Mouse (Mus musculus) frontal cortex, adult 2 months (tissue): ENCODE measurements around the gene Gm45021. TPM values are rescaled to one million over a fixed set of nuclear protein-coding genes. Genes with fewer than 3 reads are reported as not detected.

Experiments used
- DNase-seq, 2 experiments: peaks; one replicate each; pipeline ENCODE4 v3.0.0; 2022; ENCODE audit warnings: low spot score in 1 of 2; ENCODE audit errors: extremely low spot score in 1 of 2
- polyA plus RNA-seq: library from polyadenylated mRNA; depleted of rRNA; stranded (reverse); fragments of >200 nt; gene quantifications from 2 replicates; pipeline ENCODE4 v1.2.3, GENCODE M21; 2012; rRNA removed

The Gm45021 gene
- polyA plus RNA-seq, 1 experiment: not detected

- peak in 1 of 2 experiments; percentile 81 for DNase-seq
Observed at GRCm38 (mm10) chr6:48645660-48646308, 56.4 kb downstream of the Gm45021 start.

GRCm38 (mm10) chr6:48646309-48646690, 56.9 kb downstream of the Gm45021 start:
- no peak for DNase-seq

GRCm38 (mm10) chr6:48646995-48647394, 57.6 kb downstream of the Gm45021 start, which contains the start of gene Gimap8:
Gimap8 (plus strand) TSS chr6:48647234.
- peak in 1 of 2 experiments; percentile 29 for DNase-seq

GRCm38 (mm10) chr6:48647611-48648010, 58.2 kb downstream of the Gm45021 start:
- no peak for DNase-seq

GRCm38 (mm10) chr6:48648779-48649178, 59.4 kb downstream of the Gm45021 start:
- no peak for DNase-seq

- no peak for DNase-seq
Observed at GRCm38 (mm10) chr6:48650041-48650440, 60.6 kb downstream of the Gm45021 start.

GRCm38 (mm10) chr6:48658721-48659120, 69.3 kb downstream of the Gm45021 start:
- DNase-seq: no peak

Other genes with a start within 250 kb of the Gm45021 start
- gene Krba1, start 194.0 kb upstream of the Gm45021 start, polyA plus RNA-seq: 44.5 and 48.0 TPM in 2 replicates
- gene Zfp467, start 143.8 kb upstream of the Gm45021 start, polyA plus RNA-seq: 40.7 and 41.4 TPM in 2 replicates
- 2.0 and 2.2 TPM in 2 replicates for gene Sspo, start 141.4 kb upstream of the Gm45021 start, polyA plus RNA-seq
- 448 and 479 TPM in 2 replicates for gene Atp6v0e2, start 52.0 kb upstream of the Gm45021 start, polyA plus RNA-seq
- 25.4 and 29.2 TPM in 2 replicates for gene Lrrc61, start 34.8 kb upstream of the Gm45021 start, polyA plus RNA-seq
- 12.8 and 19.2 TPM in 2 replicates for gene Rarres2, start 16.8 kb upstream of the Gm45021 start, polyA plus RNA-seq
- 85.2 and 91.0 TPM in 2 replicates for gene Repin1, start 4.3 kb downstream of the Gm45021 start, polyA plus RNA-seq
- gene Gm44965, start 4.3 kb downstream of the Gm45021 start, polyA plus RNA-seq: not detected in 2 replicates
- 6.2 and 6.3 TPM in 2 replicates for gene Zfp775, start 12.5 kb downstream of the Gm45021 start, polyA plus RNA-seq
- gene AI854703, start 37.2 kb downstream of the Gm45021 start, polyA plus RNA-seq: 22.3 and 22.7 TPM in 2 replicates
- gene Gimap8, start 57.6 kb downstream of the Gm45021 start, polyA plus RNA-seq: 1.4 and 2.1 TPM in 2 replicates
- 0.46 and 0.90 TPM in 2 replicates for gene Gimap9, start 86.5 kb downstream of the Gm45021 start, polyA plus RNA-seq
- 0.68 and 0.69 TPM in 2 replicates for gene Gimap4, start 94.9 kb downstream of the Gm45021 start, polyA plus RNA-seq
- 4.0 and 4.5 TPM in 2 replicates for gene Gimap6, start 118.6 kb downstream of the Gm45021 start, polyA plus RNA-seq
- gene Gm28053, start 129.0 kb downstream of the Gm45021 start, polyA plus RNA-seq: 0.54 and 2.1 TPM in 2 replicates
- gene Gimap7, start 129.0 kb downstream of the Gm45021 start, polyA plus RNA-seq: not detected in 2 replicates
- 1.6 TPM in 2 replicates for gene Gimap1, start 149.4 kb downstream of the Gm45021 start, polyA plus RNA-seq
- gene Gimap5, start 156.6 kb downstream of the Gm45021 start, polyA plus RNA-seq: 0.67 and 0.82 TPM in 2 replicates
- gene Gimap3, start 181.2 kb downstream of the Gm45021 start, polyA plus RNA-seq: 0.28 and 0.34 TPM in 2 replicates